Mouse (Mus musculus): ENCODE measurements around the gene D330020A13Rik. TPM values are rescaled to one million over a fixed set of nuclear protein-coding genes. Genes with fewer than 3 reads are reported as not detected.

D330020A13Rik gene
- total and polyA plus RNA-seq, 3 experiments: not detected

- TF ChIP-seq JUND (IDR thresholded peaks at IDR 0.05; ENCODE audit: low read depth, low read length): no peak
- TF ChIP-seq CHD2 (IDR thresholded peaks at IDR 0.05; ENCODE audit: low read length): no peak
- TF ChIP-seq POLR2A (IDR thresholded peaks at IDR 0.05; ENCODE audit: control insufficient read depth in 1 of 2, insufficient read depth in 1 of 2, low read depth in 1 of 2, low read length in 2 of 2, poor library complexity in 1 of 2): no peak
- TF ChIP-seq BHLHE40 (IDR thresholded peaks at IDR 0.05; ENCODE audit: borderline replicate concordance, low read depth, low read length): 0 out of 2 replicates have a peak, but pooled peaks have one; percentile 15
These were observed 17.2 kb upstream of the D330020A13Rik start for GRCm38 (mm10) chr6:120276874-120277449.

GRCm38 (mm10) chr6:120287279-120287678, 6.9 kb upstream of the D330020A13Rik start:
- Histone ChIP-seq H3K79me2 (ENCODE audit: control insufficient read depth, insufficient read depth, low read length, poor library complexity) (no peaks in the 10 kb centered on the region), H3K9ac (ENCODE audit: control insufficient read depth, low read depth, low read length, poor library complexity, severe bottlenecking) (no peak overlapping the region), H3K27ac (ENCODE audit: control insufficient read depth, low read depth, low read length) (no peak overlapping the region), H3K4me1 (ENCODE audit: control insufficient read depth in 1 of 2, insufficient read depth in 2 of 2, low read length in 2 of 2) (no peaks in the 10 kb centered on the region), H3K36me3 (ENCODE audit: control insufficient read depth in 1 of 2, insufficient read depth in 2 of 2, low read length in 2 of 2) (no peaks in the 10 kb centered on the region), H3K9me3 (replicated peaks; ENCODE audit: insufficient read depth, low read length) (no peaks in the 10 kb centered on the region), H3K27me3 (ENCODE audit: control insufficient read depth in 1 of 2, insufficient read depth in 2 of 2, low read length in 2 of 2) (peaks cover 8 to 12% of the 10 kb centered on the region in 2 experiments), H3K4me3 (ENCODE audit: control insufficient read depth in 1 of 2, insufficient read depth in 1 of 2, low read depth in 2 of 2, low read length in 2 of 2) (peak overlapping the region in 1 of 2 experiments; percentile 36; a peak in 1 of 4 replicates)
- DNase-seq (ENCODE audit: low read depth, low spot score): no peak
- TF ChIP-seq TBP (IDR thresholded peaks at IDR 0.05; ENCODE audit: low read depth, low read length) (no peak), MYC (IDR thresholded peaks at IDR 0.05; ENCODE audit: low read depth, low read length) (no peak), JUND (IDR thresholded peaks at IDR 0.05; ENCODE audit: low read depth, low read length) (no peak), CTCF (IDR thresholded peaks at IDR 0.05 in 2 of 3, conservative IDR thresholded peaks at IDR 0.05 in 1 of 3; ENCODE audit: control insufficient read depth in 1 of 3, insufficient read depth in 1 of 3, low read depth in 2 of 3, low read length in 3 of 3, poor library complexity in 1 of 3, severe bottlenecking in 1 of 3) (no peak), MAZ (IDR thresholded peaks at IDR 0.05; ENCODE audit: low read depth, low read length) (no peak), GABPA (IDR thresholded peaks at IDR 0.05; ENCODE audit: low read depth, low read length) (no peak), KAT2A (conservative IDR thresholded peaks at IDR 0.05; ENCODE audit: low read depth, low read length) (no peak), MYB (IDR thresholded peaks at IDR 0.05; ENCODE audit: low read depth, low read length) (no peak), RCOR1 (IDR thresholded peaks at IDR 0.05; ENCODE audit: low read depth, low read length) (no peak), HCFC1 (IDR thresholded peaks at IDR 0.05; ENCODE audit: low read depth, low read length) (no peak), MAX (IDR thresholded peaks at IDR 0.05; ENCODE audit: low read length) (no peak), ETS1 (IDR thresholded peaks at IDR 0.05; ENCODE audit: low read depth, low read length) (no peak), MXI1 (IDR thresholded peaks at IDR 0.05; ENCODE audit: low read depth, low read length) (no peak)

More at GRCm38 (mm10) chr6:120276874-120277449, 17.2 kb upstream of the D330020A13Rik start:
- Histone ChIP-seq H3K36me3 (ENCODE audit: control insufficient read depth in 1 of 2, insufficient read depth in 2 of 2, low read length in 2 of 2) (no peaks in the 10 kb centered on the region), H3K4me1 (ENCODE audit: control insufficient read depth in 1 of 2, insufficient read depth in 2 of 2, low read length in 2 of 2) (no peaks in the 10 kb centered on the region), H3K9ac (ENCODE audit: control insufficient read depth, low read depth, low read length, poor library complexity, severe bottlenecking) (no peak overlapping the region), H3K27me3 (ENCODE audit: control insufficient read depth in 1 of 2, insufficient read depth in 2 of 2, low read length in 2 of 2) (peaks cover 10 to 20% of the 10 kb centered on the region in 2 experiments), H3K9me3 (replicated peaks; ENCODE audit: insufficient read depth, low read length) (no peaks in the 10 kb centered on the region), H3K4me3 (ENCODE audit: control insufficient read depth in 1 of 2, insufficient read depth in 1 of 2, low read depth in 2 of 2, low read length in 2 of 2) (no peak overlapping the region), H3K27ac (ENCODE audit: control insufficient read depth, low read depth, low read length) (no peak overlapping the region), H3K79me2 (ENCODE audit: control insufficient read depth, insufficient read depth, low read length, poor library complexity) (no peaks in the 10 kb centered on the region)
- no peak for DNase-seq (ENCODE audit: low read depth, low spot score)

All from MEL (cell line).